Mouse (Mus musculus): ENCODE data around the gene Wdr95.

DNA sequence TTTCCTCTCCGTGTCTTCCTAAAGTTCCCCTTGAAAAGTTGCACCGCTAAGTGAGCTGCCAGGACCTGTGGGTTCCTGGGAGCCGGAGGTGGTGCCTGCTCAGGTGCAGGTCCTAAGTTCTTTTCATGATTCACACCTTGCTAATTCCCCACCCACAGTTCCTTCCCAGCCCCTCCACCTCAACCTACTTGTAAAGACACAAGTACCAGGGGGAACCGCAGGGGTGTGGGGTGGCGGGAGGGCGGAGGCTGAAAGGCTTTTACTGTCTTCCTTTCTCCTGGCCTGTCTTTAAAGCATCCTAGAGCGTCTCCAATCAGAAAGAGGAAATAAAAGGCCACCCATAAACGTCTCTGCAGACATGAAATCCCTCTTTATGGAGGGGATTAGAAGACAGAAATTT lies 55.0 kb downstream of the Wdr95 start:
- TF ChIP-seq CTCF (IDR thresholded peaks at IDR 0.05; ENCODE audit: low read depth) (no peak), EP300 (optimal IDR thresholded peaks at IDR 0.05) (no peak)

Data from stomach, postnatal 0 days (tissue).